ENCODE assay signal across 21 mouse cellular contexts in genomic region chr2:49602791-49603349, GRCm38 (mm10). TPM values are rescaled to one million over a fixed set of nuclear protein-coding genes. Genes with fewer than 3 reads are reported as not detected.
DNase-seq lines count a peak whose midpoint lies in the region; ATAC-seq and TF ChIP-seq lines count a peak whose summit lies in the region.
"Had no signal": no experiment of that assay in that cellular context is flagged by ENCODE, and none has a peak within 500 bp of the region (broad histone marks: within the 10 kb centered on the region; RNA-seq: fewer than 3 reads in every experiment).

No protein-coding gene starts in this region.

- WGBS in hindbrain, postnatal 0 days = 73% methylated on average over 4 of the region's 4 CpGs
- 86% methylated on average over 4 of the region's 4 CpGs for WGBS in hindbrain, embryonic 10.5 days
- WGBS in forebrain, embryonic 10.5 days = 47% methylated on average over 4 of the region's 4 CpGs
- WGBS in forebrain, embryonic 16.5 days = 12% methylated on average over 4 of the region's 4 CpGs

- H3K9ac ChIP-seq in hindbrain, postnatal 0 days (replicated peaks; ENCODE audit: low read length) = no peak overlapping the region
- H3K9ac ChIP-seq in forebrain, embryonic 16.5 days (replicated peaks; ENCODE audit: low read depth, low read length) = no peak overlapping the region
- H3K9ac ChIP-seq: neural tube, embryonic 15.5 days; stomach, embryonic 15.5 days had no signal

- H3K27me3 ChIP-seq in hindbrain, postnatal 0 days (ENCODE audit: insufficient read depth, low read length) = no peaks in the 10 kb centered on the region
- H3K27me3 ChIP-seq in hindbrain, embryonic 10.5 days (ENCODE audit: insufficient read depth, poor library complexity, severe bottlenecking) = no peaks in the 10 kb centered on the region
- no peaks in the 10 kb centered on the region for H3K27me3 ChIP-seq in forebrain, embryonic 10.5 days (ENCODE audit: poor library complexity, severe bottlenecking)
- no peaks in the 10 kb centered on the region for H3K27me3 ChIP-seq in forebrain, embryonic 16.5 days (replicated peaks; ENCODE audit: control insufficient read depth, insufficient read depth, low read length)
- H3K27me3 ChIP-seq: neural tube, embryonic 15.5 days; stomach, embryonic 15.5 days had no signal

- TF ChIP-seq CTCF in hindbrain, postnatal 0 days (IDR thresholded peaks at IDR 0.05; ENCODE audit: low read depth) = no peak

- H3K4me2 ChIP-seq in hindbrain, postnatal 0 days (ENCODE audit: low read depth, low read length) = no peak overlapping the region
- H3K4me2 ChIP-seq in forebrain, embryonic 16.5 days (ENCODE audit: low read length) = no peak overlapping the region
- H3K4me2 ChIP-seq: liver, embryonic 11.5 days; neural tube, embryonic 15.5 days; stomach, embryonic 15.5 days had no signal

- no peaks in the 10 kb centered on the region for H3K9me3 ChIP-seq in hindbrain, postnatal 0 days (ENCODE audit: low read length)
- H3K9me3 ChIP-seq in hindbrain, embryonic 10.5 days = 0 out of 2 replicates have a peak, but pooled peaks cover 4% of the 10 kb centered on the region
- H3K9me3 ChIP-seq in forebrain, embryonic 10.5 days = peaks cover 8% of the 10 kb centered on the region; the same call in 1 of the 2 replicates
- H3K9me3 ChIP-seq in forebrain, embryonic 16.5 days (ENCODE audit: control insufficient read depth, low read length) = no peaks in the 10 kb centered on the region
- H3K9me3 ChIP-seq: neural tube, embryonic 15.5 days; stomach, embryonic 15.5 days had no signal

- DNase-seq in hindbrain, postnatal 0 days (ENCODE audit: low spot score) = peak; percentile 14
- DNase-seq in hindbrain, embryonic 10.5 days (ENCODE audit: low spot score) = no peak
- DNase-seq in forebrain, embryonic 10.5 days (ENCODE audit: extremely low spot score, low spot score) = no peak
- peak; percentile 36 for DNase-seq in retina, postnatal 1 day
- DNase-seq in urinary bladder, postnatal 10 days (ENCODE audit: low spot score) = no peak
- no peak for DNase-seq in thymus, postnatal 4 days
- DNase-seq: adrenal gland, postnatal 10 days; cerebellum, postnatal 10 days; gastrocnemius, postnatal 10 days; heart, adult 2 months; heart, postnatal 4 days; kidney, postnatal 36 days; lung, adult 18-20 months; lung, postnatal 36 days; right cerebral cortex, postnatal 25 days; thymus, adult 18-20 months had no signal

- no peaks in the 10 kb centered on the region for H3K36me3 ChIP-seq in hindbrain, postnatal 0 days (ENCODE audit: insufficient read depth, low read length)
- H3K36me3 ChIP-seq in hindbrain, embryonic 10.5 days = no peaks in the 10 kb centered on the region
- H3K36me3 ChIP-seq in forebrain, embryonic 10.5 days (replicated peaks) = no peaks in the 10 kb centered on the region
- no peaks in the 10 kb centered on the region for H3K36me3 ChIP-seq in forebrain, embryonic 16.5 days (ENCODE audit: control insufficient read depth, insufficient read depth)
- H3K36me3 ChIP-seq: neural tube, embryonic 15.5 days; stomach, embryonic 15.5 days had no signal

- no peak for ATAC-seq in hindbrain, postnatal 0 days
- peak; percentile 66 for ATAC-seq in forebrain, embryonic 16.5 days

- H3K4me3 ChIP-seq in hindbrain, postnatal 0 days (ENCODE audit: low read length) = no peak overlapping the region
- no peak overlapping the region for H3K4me3 ChIP-seq in hindbrain, embryonic 10.5 days
- no peak overlapping the region for H3K4me3 ChIP-seq in forebrain, embryonic 10.5 days
- no peak overlapping the region for H3K4me3 ChIP-seq in forebrain, embryonic 16.5 days (replicated peaks; ENCODE audit: low read length)
- H3K4me3 ChIP-seq: heart, adult 2 months; left cerebral cortex, adult 2 months; neural tube, embryonic 15.5 days; stomach, embryonic 15.5 days had no signal

- peaks cover 8% of the 10 kb centered on the region; the same call in 1 of the 2 replicates for H3K4me1 ChIP-seq in hindbrain, postnatal 0 days (ENCODE audit: insufficient read depth, low read length)
- H3K4me1 ChIP-seq in hindbrain, embryonic 10.5 days (replicated peaks) = peaks cover 4% of the 10 kb centered on the region; the same call in 1 of the 2 replicates
- peaks cover 41% of the 10 kb centered on the region for H3K4me1 ChIP-seq in forebrain, embryonic 10.5 days
- peaks cover 11% of the 10 kb centered on the region for H3K4me1 ChIP-seq in forebrain, embryonic 16.5 days (replicated peaks; ENCODE audit: control insufficient read depth, insufficient read depth, low read length)
- H3K4me1 ChIP-seq: stomach, embryonic 15.5 days had no signal

- H3K27ac ChIP-seq in hindbrain, postnatal 0 days = no peak overlapping the region
- H3K27ac ChIP-seq in hindbrain, embryonic 10.5 days = no peak overlapping the region
- H3K27ac ChIP-seq in forebrain, embryonic 10.5 days = peak overlapping the region; percentile 75
- H3K27ac ChIP-seq in forebrain, embryonic 16.5 days (ENCODE audit: low read length) = peak overlapping the region; percentile 67
- H3K27ac ChIP-seq: heart, adult 2 months; left cerebral cortex, adult 2 months; neural tube, embryonic 15.5 days; stomach, embryonic 15.5 days had no signal

RNA-seq across cellular contexts. Expression of gene Kif5c, which starts 16.2 kb away (rescaled TPM):
- total RNA-seq in hindbrain, postnatal 0 days (2014; rRNA removed) = 262 and 290 TPM in 2 replicates
- 145 and 151 TPM in 2 replicates for polyA plus RNA-seq in hindbrain, postnatal 0 days (2015; fragmentation: Nextera tagmentation; extraction: Ambion mirVana)
- polyA plus RNA-seq in hindbrain, embryonic 10.5 days (2016; fragmentation: Nextera tagmentation; extraction: Ambion mirVana) = 45.8 and 67.6 TPM in 2 replicates
- 30.9 and 35.8 TPM in 2 replicates for polyA plus RNA-seq in forebrain, embryonic 10.5 days (2016; fragmentation: Nextera tagmentation; extraction: Ambion mirVana)
- polyA plus RNA-seq in forebrain, embryonic 16.5 days (2015; fragmentation: Nextera tagmentation; extraction: Ambion mirVana) = 173 and 180 TPM in 2 replicates

Comparison
In these comparisons a context has a peak if more than half of its experiments do, and no peak if none do; other contexts are left out.
1. DNase-seq: peak in hindbrain, postnatal 0 days (single experiment) and retina, postnatal 1 day (single experiment); none in hindbrain, embryonic 10.5 days (single experiment), forebrain, embryonic 10.5 days (single experiment), urinary bladder, postnatal 10 days (single experiment) and thymus, postnatal 4 days (single experiment).
2. H3K27ac ChIP-seq: peak in forebrain, embryonic 10.5 days (single experiment) and forebrain, embryonic 16.5 days (single experiment); none in hindbrain, postnatal 0 days (single experiment) and hindbrain, embryonic 10.5 days (single experiment).